Mouse (Mus musculus): ENCODE measurements around the gene Rapgef4.

- TF ChIP-seq CTCF (IDR thresholded peaks at IDR 0.05; ENCODE audit: low read depth) = no peak
- TF ChIP-seq EP300 (IDR thresholded peaks at IDR 0.05; ENCODE audit: low read depth) = no peak
Measured at GRCm38 (mm10) chr2:72222276-72222675, 241.2 kb downstream of the Rapgef4 start.
